Comparison of ENCODE assay signal across 10 mouse cellular contexts in genomic region chr7:24586828-24587227, GRCm38 (mm10). TPM values are rescaled to one million over a fixed set of nuclear protein-coding genes. Genes with fewer than 3 reads are reported as not detected.
DNase-seq lines count a peak whose midpoint lies in the region; ATAC-seq and TF ChIP-seq lines count a peak whose summit lies in the region.
"Had no signal": no experiment of that assay in that cellular context is flagged by ENCODE, and none has a peak within 500 bp of the region (broad histone marks: within the 10 kb centered on the region; RNA-seq: fewer than 3 reads in every experiment).

No protein-coding gene starts in this region.

- no peak overlapping the region for H3K27ac ChIP-seq in heart, postnatal 0 days (ENCODE audit: low read depth)
- H3K27ac ChIP-seq in embryonic facial prominence, embryonic 11.5 days (replicated peaks; ENCODE audit: low read depth, low read length), result no peak overlapping the region
- peak overlapping the region; percentile 27; the same call in 1 of the 2 replicates for H3K27ac ChIP-seq in intestine, embryonic 14.5 days (ENCODE audit: low read depth)
- H3K27ac ChIP-seq in midbrain, embryonic 16.5 days (ENCODE audit: low read length), result peak overlapping the region; percentile 78; the same call in 1 of the 2 replicates
- H3K27ac ChIP-seq: macrophage had no signal

- no peak for TF ChIP-seq EP300 in heart, postnatal 0 days (IDR thresholded peaks at IDR 0.05; ENCODE audit: low read depth)

- no peaks in the 10 kb centered on the region for H3K9me3 ChIP-seq in heart, postnatal 0 days (replicated peaks; ENCODE audit: control insufficient read depth, low read length)
- no peaks in the 10 kb centered on the region for H3K9me3 ChIP-seq in embryonic facial prominence, embryonic 11.5 days (replicated peaks; ENCODE audit: control insufficient read depth, low read length)
- H3K9me3 ChIP-seq in intestine, embryonic 14.5 days (ENCODE audit: control insufficient read depth, low read length), result 0 out of 2 replicates have a peak, but pooled peaks cover 4% of the 10 kb centered on the region
- 0 out of 2 replicates have a peak, but pooled peaks cover 3% of the 10 kb centered on the region for H3K9me3 ChIP-seq in midbrain, embryonic 16.5 days (replicated peaks; ENCODE audit: control insufficient read depth, low read length, poor library complexity, severe bottlenecking)

- H3K9ac ChIP-seq in heart, postnatal 0 days (replicated peaks; ENCODE audit: low read depth, low read length), result 0 out of 2 replicates have a peak overlapping the region, but pooled peaks have one; percentile 15
- H3K9ac ChIP-seq in embryonic facial prominence, embryonic 11.5 days (replicated peaks; ENCODE audit: low read length), result peak overlapping the region; percentile 70
- peak overlapping the region; percentile 58; the same call in 1 of the 2 replicates for H3K9ac ChIP-seq in intestine, embryonic 14.5 days (ENCODE audit: low read length)
- peak overlapping the region; percentile 83 for H3K9ac ChIP-seq in midbrain, embryonic 16.5 days (ENCODE audit: low read depth, low read length)

- peaks cover 27% of the 10 kb centered on the region for H3K27me3 ChIP-seq in heart, postnatal 0 days (ENCODE audit: control insufficient read depth, insufficient read depth, low read length)
- peaks cover 25% of the 10 kb centered on the region for H3K27me3 ChIP-seq in embryonic facial prominence, embryonic 11.5 days (ENCODE audit: control insufficient read depth, insufficient read depth, low read length)
- peaks cover 22% of the 10 kb centered on the region for H3K27me3 ChIP-seq in intestine, embryonic 14.5 days (replicated peaks; ENCODE audit: control insufficient read depth, insufficient read depth, low read length)
- peaks cover 11% of the 10 kb centered on the region for H3K27me3 ChIP-seq in midbrain, embryonic 16.5 days (ENCODE audit: control insufficient read depth, insufficient read depth, low read depth, low read length)
- H3K27me3 ChIP-seq: Patski had no signal

- H3K4me1 ChIP-seq in heart, postnatal 0 days (ENCODE audit: control insufficient read depth, insufficient read depth), result no peaks in the 10 kb centered on the region
- H3K4me1 ChIP-seq in embryonic facial prominence, embryonic 11.5 days (ENCODE audit: control insufficient read depth, insufficient read depth, low read length), result no peaks in the 10 kb centered on the region
- H3K4me1 ChIP-seq in intestine, embryonic 14.5 days (replicated peaks; ENCODE audit: control insufficient read depth, insufficient read depth, low read length), result no peaks in the 10 kb centered on the region; the same call in 1 of the 2 replicates
- peaks cover 10% of the 10 kb centered on the region for H3K4me1 ChIP-seq in midbrain, embryonic 16.5 days (ENCODE audit: control insufficient read depth, insufficient read depth, low read length)

- no peak for DNase-seq in heart, postnatal 0 days (ENCODE audit: low spot score)
- no peak for DNase-seq in heart, adult 18-20 months
- DNase-seq in embryonic facial prominence, embryonic 11.5 days (ENCODE audit: low spot score), result peak; percentile 25
- DNase-seq in intestine, embryonic 14.5 days (ENCODE audit: low spot score), result no peak
- DNase-seq in spleen, postnatal 14 days (ENCODE audit: low spot score in 2 of 2), result no peak
- DNase-seq in urinary bladder, adult 18-20 months (ENCODE audit: low spot score in 2 of 2), result no peak
- no peak for DNase-seq in layer of hippocampus, adult 9-11 months

- WGBS in heart, postnatal 0 days, result 11% methylated on average over 8 of the region's 8 CpGs
- WGBS in embryonic facial prominence, embryonic 11.5 days, result 9% methylated on average over 8 of the region's 8 CpGs
- WGBS in intestine, embryonic 14.5 days, result 12% methylated on average over 8 of the region's 8 CpGs
- WGBS in midbrain, embryonic 16.5 days, result 11% methylated on average over 8 of the region's 8 CpGs

- peak overlapping the region; percentile 36 for H3K4me3 ChIP-seq in heart, postnatal 0 days (ENCODE audit: low read depth, low read length)
- peak overlapping the region; percentile 49 for H3K4me3 ChIP-seq in embryonic facial prominence, embryonic 11.5 days (ENCODE audit: low read depth, low read length)
- peak overlapping the region; percentile 55 for H3K4me3 ChIP-seq in intestine, embryonic 14.5 days (ENCODE audit: low read depth, low read length)
- peak overlapping the region; percentile 61 for H3K4me3 ChIP-seq in midbrain, embryonic 16.5 days (ENCODE audit: low read depth, low read length)

- H3K4me2 ChIP-seq in heart, postnatal 0 days (ENCODE audit: low read depth, low read length), result peak overlapping the region; percentile 56
- peak overlapping the region; percentile 79 for H3K4me2 ChIP-seq in embryonic facial prominence, embryonic 11.5 days (ENCODE audit: low read depth, low read length)
- peak overlapping the region; percentile 76 for H3K4me2 ChIP-seq in intestine, embryonic 14.5 days (ENCODE audit: low read length)
- peak overlapping the region; percentile 61 for H3K4me2 ChIP-seq in midbrain, embryonic 16.5 days (ENCODE audit: low read length)

- peak; percentile 27; the same call in 1 of the 2 replicates for ATAC-seq in heart, postnatal 0 days (ENCODE audit: insufficient read depth, low read depth)
- peak; percentile 56 for ATAC-seq in embryonic facial prominence, embryonic 11.5 days (replicated peaks; ENCODE audit: insufficient number of reproducible peaks, low FRiP score, low TSS enrichment, low read depth)
- ATAC-seq in intestine, embryonic 14.5 days (replicated peaks; ENCODE audit: low FRiP score, low TSS enrichment, low read depth), result peak; percentile 70
- peak; percentile 68 for ATAC-seq in midbrain, embryonic 16.5 days
- ATAC-seq: Patski had no signal

- H3K36me3 ChIP-seq in heart, postnatal 0 days (replicated peaks; ENCODE audit: control insufficient read depth, insufficient read depth, low read length), result no peaks in the 10 kb centered on the region
- H3K36me3 ChIP-seq in embryonic facial prominence, embryonic 11.5 days (replicated peaks; ENCODE audit: control insufficient read depth, insufficient read depth, low read depth, low read length), result no peaks in the 10 kb centered on the region
- no peaks in the 10 kb centered on the region for H3K36me3 ChIP-seq in intestine, embryonic 14.5 days (ENCODE audit: control insufficient read depth, insufficient read depth, low read length)
- no peaks in the 10 kb centered on the region for H3K36me3 ChIP-seq in midbrain, embryonic 16.5 days (ENCODE audit: control insufficient read depth, insufficient read depth, low read length)

- TF ChIP-seq CTCF in heart, postnatal 0 days (IDR thresholded peaks at IDR 0.05; ENCODE audit: low read depth), result no peak

RNA-seq across cellular contexts. Expression of gene Ethe1, which starts 0.5 kb away (rescaled TPM):
- total RNA-seq in heart, postnatal 0 days (2014; rRNA removed; ENCODE audit: low replicate concordance), result 21.2 and 42.2 TPM in 2 replicates
- 21.5 and 23.1 TPM in 2 replicates for polyA plus RNA-seq in heart, postnatal 0 days (2015; fragmentation: Nextera tagmentation; extraction: Ambion mirVana)
- total RNA-seq in heart, adult 18-20 months (2021), result 10 to 100 TPM; 61.2 to 71.1 TPM
- 24.4 and 27.2 TPM in 2 replicates for polyA plus RNA-seq in embryonic facial prominence, embryonic 11.5 days (2014; fragmentation: Nextera tagmentation; extraction: Ambion mirVana)
- polyA plus RNA-seq in intestine, embryonic 14.5 days (2014; fragmentation: Nextera tagmentation; extraction: Ambion mirVana), result 42.9 and 46.5 TPM in 2 replicates
- 26.5 and 30.7 TPM in 2 replicates for polyA plus RNA-seq in midbrain, embryonic 16.5 days (2015; fragmentation: Nextera tagmentation; extraction: Ambion mirVana)

RNA-seq across cellular contexts. Expression of gene Zfp575, which starts 0.6 kb away (rescaled TPM):
- total RNA-seq in heart, postnatal 0 days (2014; rRNA removed; ENCODE audit: low replicate concordance), result 0.04 TPM in 1 of 2 replicates, not detected in the other
- 0.58 and 0.67 TPM in 2 replicates for polyA plus RNA-seq in heart, postnatal 0 days (2015; fragmentation: Nextera tagmentation; extraction: Ambion mirVana)
- total RNA-seq in heart, adult 18-20 months (2021), result under 1 TPM in 1 of 2 experiments, not detected in 1; 0.13 TPM
- polyA plus RNA-seq in embryonic facial prominence, embryonic 11.5 days (2014; fragmentation: Nextera tagmentation; extraction: Ambion mirVana), result 0.91 and 1.4 TPM in 2 replicates
- 3.1 and 3.6 TPM in 2 replicates for polyA plus RNA-seq in intestine, embryonic 14.5 days (2014; fragmentation: Nextera tagmentation; extraction: Ambion mirVana)
- polyA plus RNA-seq in midbrain, embryonic 16.5 days (2015; fragmentation: Nextera tagmentation; extraction: Ambion mirVana), result 18.2 and 20.9 TPM in 2 replicates
- polyA plus RNA-seq: Patski had no signal

RNA-seq across cellular contexts. Expression of gene Phldb3, which starts 23.7 kb away (rescaled TPM):
- total RNA-seq in heart, postnatal 0 days (2014; rRNA removed; ENCODE audit: low replicate concordance), result not detected in 2 replicates
- polyA plus RNA-seq in heart, postnatal 0 days (2015; fragmentation: Nextera tagmentation; extraction: Ambion mirVana), result not detected in 2 replicates
- total RNA-seq in heart, adult 18-20 months (2021), result under 1 TPM; 0.10 to 0.31 TPM
- 0.10 and 0.13 TPM in 2 replicates for polyA plus RNA-seq in embryonic facial prominence, embryonic 11.5 days (2014; fragmentation: Nextera tagmentation; extraction: Ambion mirVana)
- polyA plus RNA-seq in intestine, embryonic 14.5 days (2014; fragmentation: Nextera tagmentation; extraction: Ambion mirVana), result 0.31 and 0.38 TPM in 2 replicates
- polyA plus RNA-seq in midbrain, embryonic 16.5 days (2015; fragmentation: Nextera tagmentation; extraction: Ambion mirVana), result not detected in 2 replicates

RNA-seq across cellular contexts. Expression of gene Xrcc1, which starts 40.7 kb away (rescaled TPM):
- 30.3 and 46.1 TPM in 2 replicates for total RNA-seq in heart, postnatal 0 days (2014; rRNA removed; ENCODE audit: low replicate concordance)
- polyA plus RNA-seq in heart, postnatal 0 days (2015; fragmentation: Nextera tagmentation; extraction: Ambion mirVana), result 30.7 and 31.1 TPM in 2 replicates
- 10 to 100 TPM; 21.7 to 23.9 TPM for total RNA-seq in heart, adult 18-20 months (2021)
- 99.0 and 111 TPM in 2 replicates for polyA plus RNA-seq in embryonic facial prominence, embryonic 11.5 days (2014; fragmentation: Nextera tagmentation; extraction: Ambion mirVana)
- polyA plus RNA-seq in intestine, embryonic 14.5 days (2014; fragmentation: Nextera tagmentation; extraction: Ambion mirVana), result 91.5 and 108 TPM in 2 replicates
- 66.1 and 66.9 TPM in 2 replicates for polyA plus RNA-seq in midbrain, embryonic 16.5 days (2015; fragmentation: Nextera tagmentation; extraction: Ambion mirVana)

RNA-seq across cellular contexts. Expression of gene Pinlyp, which starts 40.9 kb away (rescaled TPM):
- total RNA-seq in heart, postnatal 0 days (2014; rRNA removed; ENCODE audit: low replicate concordance), result not detected in 2 replicates
- not detected in 2 replicates for polyA plus RNA-seq in heart, postnatal 0 days (2015; fragmentation: Nextera tagmentation; extraction: Ambion mirVana)
- total RNA-seq in heart, adult 18-20 months (2021), result not detected
- not detected in 2 replicates for polyA plus RNA-seq in embryonic facial prominence, embryonic 11.5 days (2014; fragmentation: Nextera tagmentation; extraction: Ambion mirVana)
- polyA plus RNA-seq in intestine, embryonic 14.5 days (2014; fragmentation: Nextera tagmentation; extraction: Ambion mirVana), result not detected in 2 replicates
- polyA plus RNA-seq in midbrain, embryonic 16.5 days (2015; fragmentation: Nextera tagmentation; extraction: Ambion mirVana), result not detected in 2 replicates
- polyA plus RNA-seq: macrophage had no signal

Comparison
In these comparisons a context has a peak if more than half of its experiments do, and no peak if none do; other contexts are left out.
1. H3K27ac ChIP-seq: peak in intestine, embryonic 14.5 days (single experiment) and midbrain, embryonic 16.5 days (single experiment); none in heart, postnatal 0 days (single experiment) and embryonic facial prominence, embryonic 11.5 days (single experiment).
2. H3K9ac ChIP-seq: peak in every context shown above with its lines; median percentile 83 in midbrain, embryonic 16.5 days; 70 in embryonic facial prominence, embryonic 11.5 days; 58 in intestine, embryonic 14.5 days; 15 in heart, postnatal 0 days.
3. Peak in every context shown above with its lines, with median percentiles within 50 percentile points of each other: ATAC-seq, H3K4me2 ChIP-seq and H3K4me3 ChIP-seq.